Mouse (Mus musculus) midbrain, postnatal 0 days (tissue): ENCODE data around the gene Inpp1. TPM values are rescaled to one million over a fixed set of nuclear protein-coding genes. Genes with fewer than 3 reads are reported as not detected.
A peak's percentile ranks its signal among the peaks of the same experiment; 100 is the strongest.

Experiments used
- ATAC-seq: fragments of 200-750 bp; cut with Nextera tagmentation; 2 replicates; pipeline ENCODE4 v1.8.0; 2017; ENCODE audit warnings: moderate number of reproducible peaks, mild to moderate bottlenecking, moderate TSS enrichment, moderate library complexity; ENCODE audit not compliant: low FRiP score
- DNase-seq: peaks from one replicate; pipeline ENCODE4 v3.0.0-alpha.2; 2015; ENCODE audit warnings: low spot score
- H3K27ac ChIP-seq: fragments of 300-500 bp; sonication (generic); 2 replicates; pipeline ENCODE4 v1.5.1; 2014; ENCODE audit warnings: low read depth, mild to moderate bottlenecking, low read length, mixed read lengths
- H3K27me3 ChIP-seq: fragments of 300-500 bp; sonication (generic); 2 replicates; pipeline ENCODE4 v1.6.1; 2014; ENCODE audit warnings: low read length, control low read depth, mixed read lengths; ENCODE audit not compliant: insufficient read depth
- H3K36me3 ChIP-seq: fragments of 300-500 bp; sonication (generic); 2 replicates; pipeline ENCODE4 v1.6.1; 2014; ENCODE audit warnings: low read length, control low read depth, mixed read lengths; ENCODE audit not compliant: insufficient read depth
- H3K4me1 ChIP-seq: fragments of 300-500 bp; sonication (generic); 2 replicates; pipeline ENCODE4 v1.6.1; 2014; ENCODE audit warnings: mild to moderate bottlenecking, control low read depth, antibody characterized with exemption, low read length, mixed read lengths; ENCODE audit not compliant: insufficient read depth
- H3K4me2 ChIP-seq: fragments of 300-500 bp; sonication (generic); 2 replicates; pipeline ENCODE4 v1.6.1; 2014; ENCODE audit warnings: low read depth, mild to moderate bottlenecking, low read length, mixed read lengths; ENCODE audit not compliant: poor library complexity, severe bottlenecking
- H3K4me3 ChIP-seq: fragments of 300-500 bp; sonication (generic); 2 replicates; pipeline ENCODE4 v1.5.1; 2014; ENCODE audit warnings: low read depth, mild to moderate bottlenecking, low read length, moderate library complexity
- H3K9ac ChIP-seq: fragments of 300-500 bp; sonication (generic); replicated peaks from 2 replicates; pipeline ENCODE4 v1.6.1; 2014; ENCODE audit warnings: mild to moderate bottlenecking, low read length, moderate library complexity, mixed read lengths; ENCODE audit not compliant: poor library complexity, severe bottlenecking
- H3K9me3 ChIP-seq: fragments of 300-500 bp; sonication (generic); 2 replicates; pipeline ENCODE4 v1.6.1; 2016; ENCODE audit warnings: low read length, control low read depth
- CTCF ChIP-seq: IDR thresholded peaks from 2 replicates; pipeline ENCODE4 v1.5.1; 2016; ENCODE audit warnings: antibody characterized with exemption, mild to moderate bottlenecking
- WGBS: fragments of 180-500 bp; shearing (Covaris S2); extraction: QIAGEN DNeasy Blood & Tissue Kit; methylation state at CpG from one replicate; pipeline ENCODE4 v1.1.7; 2014; 5-methylcytosine and 5-hydroxymethylcytosine counted together
- polyA plus RNA-seq: library from polyadenylated mRNA; unstranded; fragments of >200 nt; fragmentation: Nextera tagmentation; extraction: Ambion mirVana; gene quantifications from 2 replicates; pipeline ENCODE4 v1.2.1, GENCODE M21; 2015
- total RNA-seq: library from RNA; depleted of rRNA; stranded (reverse); fragments of >200 nt; gene quantifications from 2 replicates; pipeline ENCODE4 v1.2.3, GENCODE M21; 2014

The Inpp1 gene
- total and polyA plus RNA-seq, 2 experiments from 2014 or later, result 45.8 to 49.8 TPM

- no peak overlapping the region for H3K27ac ChIP-seq
- DNase-seq, result no peak
- H3K36me3 ChIP-seq, result peaks cover 7% of the 10 kb centered on the region; the same call in 1 of the 2 replicates
- 72% methylated on average over 5 of the region's 5 CpGs for WGBS
- no peaks in the 10 kb centered on the region for H3K9me3 ChIP-seq
- no peak for TF ChIP-seq CTCF
- H3K9ac ChIP-seq, result no peak overlapping the region
- H3K27me3 ChIP-seq, result no peaks in the 10 kb centered on the region
- no peak for ATAC-seq
- H3K4me2 ChIP-seq, result no peak overlapping the region
- H3K4me1 ChIP-seq, result no peaks in the 10 kb centered on the region
- no peak overlapping the region for H3K4me3 ChIP-seq
Observed at GRCm38 (mm10) chr1:52799772-52800171, 17.7 kb downstream of the Inpp1 start.

- no peak for DNase-seq
- H3K4me3 ChIP-seq, result no peak overlapping the region
- no peaks in the 10 kb centered on the region for H3K27me3 ChIP-seq
- no peak for TF ChIP-seq CTCF
- WGBS, result 70% methylated on average over 10 of the region's 10 CpGs
- peaks cover 13% of the 10 kb centered on the region; the same call in 1 of the 2 replicates for H3K36me3 ChIP-seq
- H3K9me3 ChIP-seq, result no peaks in the 10 kb centered on the region
- H3K4me2 ChIP-seq, result no peak overlapping the region
- no peak overlapping the region for H3K9ac ChIP-seq
- H3K4me1 ChIP-seq, result no peaks in the 10 kb centered on the region
- no peak for ATAC-seq
- no peak overlapping the region for H3K27ac ChIP-seq
Observed at GRCm38 (mm10) chr1:52799056-52799726, 18.3 kb downstream of the Inpp1 start.

GRCm38 (mm10) chr1:52795927-52796326, 21.6 kb downstream of the Inpp1 start:
- WGBS, result 90% methylated on average over 2 of the region's 2 CpGs
- Histone ChIP-seq H3K9ac (no peak overlapping the region), H3K27me3 (no peaks in the 10 kb centered on the region), H3K9me3 (no peaks in the 10 kb centered on the region), H3K4me3 (no peak overlapping the region), H3K36me3 (peaks cover 25% of the 10 kb centered on the region), H3K4me1 (no peaks in the 10 kb centered on the region), H3K4me2 (no peak overlapping the region), H3K27ac (no peak overlapping the region)
- TF ChIP-seq CTCF, result no peak
- ATAC-seq (no peak), DNase-seq (no peak)

- DNase-seq (no peak), ATAC-seq (no peak)
- no peak overlapping the region for H3K9ac ChIP-seq
- peaks cover 39% of the 10 kb centered on the region for H3K36me3 ChIP-seq
- no peaks in the 10 kb centered on the region for H3K4me1 ChIP-seq
- H3K27ac ChIP-seq, result no peak overlapping the region
- TF ChIP-seq CTCF, result peak; percentile 59
- H3K9me3 ChIP-seq, result no peaks in the 10 kb centered on the region
- WGBS, result 83% methylated on average over 3 of the region's 3 CpGs
- no peak overlapping the region for H3K4me3 ChIP-seq
- H3K27me3 ChIP-seq, result no peaks in the 10 kb centered on the region
- H3K4me2 ChIP-seq, result no peak overlapping the region
Observed at GRCm38 (mm10) chr1:52793692-52794091, 23.8 kb downstream of the Inpp1 start.

- TF ChIP-seq CTCF, result no peak
- Histone ChIP-seq H3K27me3 (no peaks in the 10 kb centered on the region), H3K27ac (no peak overlapping the region), H3K9ac (no peak overlapping the region), H3K4me1 (no peaks in the 10 kb centered on the region), H3K4me2 (no peak overlapping the region), H3K9me3 (no peaks in the 10 kb centered on the region), H3K36me3 (peaks cover 43% of the 10 kb centered on the region), H3K4me3 (no peak overlapping the region)
- ATAC-seq (no peak), DNase-seq (no peak)
Observed at GRCm38 (mm10) chr1:52792701-52793100, 24.8 kb downstream of the Inpp1 start.

GRCm38 (mm10) chr1:52787254-52787653, 30.2 kb downstream of the Inpp1 start:
- Histone ChIP-seq H3K27me3 (no peaks in the 10 kb centered on the region), H3K36me3 (peaks cover 23% of the 10 kb centered on the region; the same call in 1 of the 2 replicates), H3K4me2 (no peak overlapping the region), H3K27ac (no peak overlapping the region), H3K4me3 (no peak overlapping the region), H3K4me1 (no peaks in the 10 kb centered on the region), H3K9me3 (no peaks in the 10 kb centered on the region), H3K9ac (no peak overlapping the region)
- DNase-seq (no peak), ATAC-seq (no peak)
- no peak for TF ChIP-seq CTCF
- WGBS, result 96% methylated on average over 1 of the region's 1 CpGs
